Mouse (Mus musculus) ES-E14 (cell line): ENCODE measurements around the gene Cela1. TPM values are rescaled to one million over a fixed set of nuclear protein-coding genes. Genes with fewer than 3 reads are reported as not detected.

Experiments
- DNase-seq: peaks from one replicate; pipeline ENCODE4 v3.0.0-alpha.2; 2013; ENCODE audit warnings: low read depth, low spot score
- H3K27ac ChIP-seq: 2 replicates; pipeline ENCODE4 v1.5.1; 2012; ENCODE audit warnings: low read depth, mild to moderate bottlenecking, low read length, moderate library complexity, mixed read lengths; ENCODE audit not compliant: poor library complexity, insufficient read depth, severe bottlenecking
- H3K36me3 ChIP-seq: 2 replicates; pipeline ENCODE4 v1.6.1; 2012; ENCODE audit warnings: mild to moderate bottlenecking, low read length, moderate library complexity, mixed read lengths; ENCODE audit not compliant: control insufficient read depth, poor library complexity, insufficient read depth, severe bottlenecking
- H3K4me1 ChIP-seq, 2 experiments: fragments of 150-350 bp in 1 of 2; sonication (generic) in 1 of 2; 2 replicates each; pipeline ENCODE4 v1.6.1; 2012; ENCODE audit warnings: low read length in 2 of 2, mild to moderate bottlenecking in 1 of 2, mixed read lengths in 1 of 2; ENCODE audit not compliant: control insufficient read depth in 2 of 2, insufficient read depth in 2 of 2, poor library complexity in 1 of 2
- H3K4me3 ChIP-seq, 2 experiments: fragments of 150-350 bp in 1 of 2; sonication (generic) in 1 of 2; 2 replicates each; pipeline ENCODE4 v1.5.1; 2012; ENCODE audit warnings: low read length in 2 of 2, low read depth in 1 of 2, mild to moderate bottlenecking in 1 of 2, mixed read lengths in 1 of 2; ENCODE audit not compliant: insufficient read depth in 1 of 2, poor library complexity in 1 of 2, severe bottlenecking in 1 of 2
- H3K9ac ChIP-seq: 2 replicates; pipeline ENCODE4 v1.6.1; 2012; ENCODE audit warnings: low read depth, mild to moderate bottlenecking, low read length, mixed read lengths; ENCODE audit not compliant: poor library complexity, insufficient read depth, severe bottlenecking
- H3K9me3 ChIP-seq: fragments of 150-350 bp; sonication (generic); 2 replicates; pipeline ENCODE4 v1.6.1; 2012; ENCODE audit warnings: low read depth, mild to moderate bottlenecking, low read length; ENCODE audit not compliant: control insufficient read depth, insufficient read depth
- CHD2 ChIP-seq: IDR thresholded peaks from 2 replicates; pipeline ENCODE4 v1.6.1; 2014; ENCODE audit warnings: mild to moderate bottlenecking, low read depth, low read length, inconsistent platforms
- HCFC1 ChIP-seq: IDR thresholded peaks from 2 replicates; pipeline ENCODE4 v1.6.1; 2012; ENCODE audit warnings: low read length, inconsistent platforms, borderline replicate concordance; ENCODE audit not compliant: insufficient read depth
- MAFK ChIP-seq: IDR thresholded peaks from 2 replicates; pipeline ENCODE4 v1.6.1; 2014; ENCODE audit warnings: mild to moderate bottlenecking, low read depth, low read length, inconsistent platforms; ENCODE audit not compliant: insufficient read depth
- ZC3H11A ChIP-seq: IDR thresholded peaks from 2 replicates; pipeline ENCODE4 v1.6.1; 2012; ENCODE audit warnings: low read depth, mild to moderate bottlenecking, inconsistent platforms, low read length, borderline replicate concordance
- ZNF384 ChIP-seq: IDR thresholded peaks from 2 replicates; pipeline ENCODE4 v1.6.1; 2012; ENCODE audit warnings: low read depth, low read length, inconsistent platforms
- in situ Hi-C, 2 experiments: fragments of 600-800 bp; cut with MboI; formaldehyde crosslinking; loops; one replicate each; pipeline ENCODE4 v1.15.1; 2025; ENCODE audit warnings: low sequenced_read_pairs in 2 of 2, inconsistent platforms in 1 of 2; ENCODE audit not compliant: unreplicated experiment in 2 of 2
- total RNA-seq: library from RNA; depleted of rRNA; stranded (reverse); fragments of 300-350 nt; gene quantifications from 2 replicates; pipeline ENCODE4 v1.2.3, GENCODE M21; 2012

The Cela1 gene
- total RNA-seq, 1 experiment = 2.4 TPM

DNA sequence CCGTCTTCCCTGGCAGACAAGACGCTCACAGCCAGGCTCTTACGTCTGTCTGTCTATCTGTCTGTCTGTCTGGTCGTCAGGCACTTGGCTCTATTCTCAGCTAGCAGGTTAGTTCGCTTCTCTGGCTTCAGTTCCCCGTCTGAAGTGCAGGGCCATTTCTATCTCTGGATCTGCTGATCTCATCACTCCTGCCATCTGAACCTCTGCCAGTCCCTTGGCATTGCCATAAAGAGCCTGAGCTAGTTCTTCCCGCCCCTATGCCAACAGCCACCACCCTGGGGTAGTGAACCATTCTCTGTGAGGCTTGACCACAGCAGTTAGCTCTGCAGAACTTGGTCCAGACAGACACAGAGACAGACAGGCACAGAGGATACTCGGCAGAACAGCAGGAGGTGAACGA lies 27.4 kb downstream of the Cela1 start:
- Histone ChIP-seq H3K9ac (no peak overlapping the region), H3K36me3 (no peaks in the 10 kb centered on the region; the same call in 1 of the 2 replicates), H3K4me3 (no peak overlapping the region), H3K27ac (no peak overlapping the region), H3K4me1 (peaks cover 0 to 8% of the 10 kb centered on the region in 2 experiments; a peak in 2 of 4 replicates), H3K9me3 (no peaks in the 10 kb centered on the region)
- no peak for DNase-seq
- in situ Hi-C loops = no loop called here
- no peak for TF ChIP-seq MAFK
- no peak for TF ChIP-seq ZC3H11A
- TF ChIP-seq CHD2 = no peak
- TF ChIP-seq ZNF384 = no peak
- no peak for TF ChIP-seq HCFC1

DNA sequence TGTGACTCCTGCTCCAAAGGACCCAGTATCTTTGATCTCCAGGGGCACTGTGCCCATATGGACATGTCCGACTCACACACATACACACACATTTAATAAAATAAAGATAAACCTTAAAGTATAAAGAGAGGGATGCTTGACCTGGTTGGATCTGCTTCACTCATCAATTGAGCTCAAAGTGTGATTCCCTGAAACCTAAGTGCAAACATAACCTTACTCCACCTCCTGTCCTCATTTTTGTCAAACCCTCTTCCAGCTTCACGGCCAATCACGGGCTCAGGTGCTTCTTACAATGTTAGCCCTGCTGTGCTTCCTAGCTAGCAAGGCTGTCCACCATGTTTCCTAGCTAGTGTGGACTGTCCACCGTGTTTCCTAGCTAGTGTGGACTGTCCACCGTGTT lies 32.5 kb downstream of the Cela1 start:
- DNase-seq = no peak
- TF ChIP-seq HCFC1 (no peak), MAFK (no peak), ZC3H11A (no peak), CHD2 (no peak), ZNF384 (no peak)
- H3K4me3 ChIP-seq = no peak overlapping the region
- no peak overlapping the region for H3K9ac ChIP-seq
- H3K36me3 ChIP-seq = no peaks in the 10 kb centered on the region; the same call in 1 of the 2 replicates
- no peak overlapping the region for H3K27ac ChIP-seq
- H3K4me1 ChIP-seq = no peaks in the 10 kb centered on the region
- in situ Hi-C loops = no loop called here
- H3K9me3 ChIP-seq = no peaks in the 10 kb centered on the region

DNA sequence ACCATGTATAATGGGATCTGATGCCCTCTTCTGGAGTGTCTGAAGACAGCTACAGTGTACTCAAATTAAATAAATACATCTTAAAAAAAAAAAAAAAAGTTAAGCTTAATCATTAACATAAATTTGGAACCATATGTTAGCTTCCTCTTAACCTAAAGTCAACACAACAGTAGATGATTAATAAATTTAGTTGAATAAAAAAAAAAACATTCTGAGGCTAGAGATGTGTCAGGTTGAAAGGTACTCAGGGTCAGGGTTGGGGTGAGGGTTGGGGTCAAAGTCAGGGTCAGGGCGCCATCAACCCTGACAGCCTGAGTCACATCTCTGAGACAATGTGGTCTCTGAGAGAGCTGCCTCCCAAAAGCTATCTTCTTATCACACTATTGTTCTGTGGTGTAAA lies 33.5 kb downstream of the Cela1 start:
- no peak overlapping the region for H3K9ac ChIP-seq
- no peak for TF ChIP-seq CHD2
- no peak for TF ChIP-seq HCFC1
- TF ChIP-seq ZC3H11A = no peak
- TF ChIP-seq ZNF384 = no peak
- no peak for TF ChIP-seq MAFK
- no peaks in the 10 kb centered on the region for H3K9me3 ChIP-seq
- no peak overlapping the region for H3K4me3 ChIP-seq
- DNase-seq = no peak
- in situ Hi-C loops = no loop called here
- peaks cover 2% of the 10 kb centered on the region in 2 experiments; a peak in 2 of 4 replicates for H3K4me1 ChIP-seq
- no peaks in the 10 kb centered on the region; the same call in 1 of the 2 replicates for H3K36me3 ChIP-seq
- no peak overlapping the region for H3K27ac ChIP-seq

- TF ChIP-seq HCFC1 (no peak), ZC3H11A (no peak), MAFK (no peak), ZNF384 (no peak), CHD2 (no peak)
- in situ Hi-C loops = no loop called here
Measured at GRCm38 (mm10) chr15:100651610-100652009, 36.1 kb downstream of the Cela1 start.

GRCm38 (mm10) chr15:100650111-100650510 lies 37.6 kb downstream of the Cela1 start:
- Histone ChIP-seq H3K9ac (no peak overlapping the region), H3K9me3 (no peaks in the 10 kb centered on the region), H3K4me3 (no peak overlapping the region), H3K27ac (no peak overlapping the region), H3K4me1 (peaks cover 2 to 8% of the 10 kb centered on the region in 2 experiments; a peak in 2 of 4 replicates), H3K36me3 (no peaks in the 10 kb centered on the region)
- in situ Hi-C loops = no loop called here
- TF ChIP-seq ZC3H11A (no peak), CHD2 (no peak), ZNF384 (no peak), MAFK (no peak), HCFC1 (no peak)
- DNase-seq = no peak

More at GRCm38 (mm10) chr15:100651610-100652009, 36.1 kb downstream of the Cela1 start:
- Histone ChIP-seq H3K4me1 (peaks cover 2 to 7% of the 10 kb centered on the region in 2 experiments; a peak in 2 of 4 replicates), H3K27ac (no peak overlapping the region), H3K9me3 (no peaks in the 10 kb centered on the region), H3K9ac (no peak overlapping the region), H3K4me3 (no peak overlapping the region), H3K36me3 (no peaks in the 10 kb centered on the region; the same call in 1 of the 2 replicates)
- no peak for DNase-seq
